Mouse (Mus musculus): ENCODE measurements around the gene Dlst.

GRCm38 (mm10) chr12:85153011-85153410 is 42.4 kb downstream of the Dlst start:
- TF ChIP-seq POLR2A (IDR thresholded peaks at IDR 0.05; ENCODE audit: insufficient read length, low read depth) (no peak), MAX (IDR thresholded peaks at IDR 0.05; ENCODE audit: low read depth) (no peak), MYOD1 (IDR thresholded peaks at IDR 0.05; ENCODE audit: control insufficient read depth in 1 of 3, insufficient read length in 2 of 3, low read depth in 2 of 3) (no peak)

All from myocyte (in vitro differentiated cells).